Mouse (Mus musculus) activated CD4-positive, CD25-positive, alpha-beta regulatory T cell, adult 9 weeks (primary cell): ENCODE data around the gene Brdt. TPM values are rescaled to one million over a fixed set of nuclear protein-coding genes. Genes with fewer than 3 reads are reported as not detected.

ENCODE experiments used
- polyA plus RNA-seq: library from polyadenylated mRNA; unstranded; fragments of 100-300 nt; shearing (Covaris generic); gene quantifications from one replicate; pipeline ENCODE4 v1.2.1, GENCODE M21; 2017

Gene Brdt
- 0.70 TPM for polyA plus RNA-seq

DNA sequence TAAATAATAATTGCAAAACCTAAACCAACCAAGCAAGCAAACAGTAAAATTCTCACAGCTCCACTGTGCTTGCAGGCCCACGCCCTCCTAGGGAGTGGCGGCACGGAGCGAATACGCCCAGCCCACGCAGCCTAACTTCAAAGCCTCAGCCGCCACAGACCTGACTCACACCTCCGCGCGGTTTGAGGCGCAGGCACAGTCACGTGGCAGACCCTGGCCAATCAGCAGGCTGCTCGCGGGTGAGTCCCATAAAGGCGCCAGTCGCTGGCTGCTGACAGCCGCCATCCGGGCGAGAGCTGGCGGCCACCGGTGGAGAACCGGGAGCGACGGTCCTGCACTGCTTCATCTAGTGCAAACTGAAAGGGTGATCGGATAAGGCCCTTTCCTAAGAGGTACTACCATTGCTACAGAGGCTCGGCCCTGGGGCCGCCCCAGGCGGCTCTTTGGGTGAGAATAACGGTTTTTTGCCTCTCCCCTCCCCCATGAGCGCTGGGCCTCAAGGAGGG is at the start of gene Brdt:
Gene Brdt (plus strand): TSS at position 244 of the 506 bp plus-strand sequence.

GRCm38 (mm10) chr5:107289234-107289764 is 41.7 kb upstream of the Brdt start, which contains the start of gene Tgfbr3:
TSS of gene Tgfbr3 (minus strand) at chr5:107289629.

GRCm38 (mm10) chr5:107402436-107402835 is 71.5 kb downstream of the Brdt start, which contains the start of gene Ephx4:
TSS of gene Ephx4 (plus strand) at chr5:107402736.

GRCm38 (mm10) chr5:107431249-107431648 is 100.3 kb downstream of the Brdt start, which contains the start of gene Lpcat2b:
TSS of gene Lpcat2b (plus strand) at chr5:107431549.

Other genes starting within 250 kb of the Brdt start
- gene Tgfbr3, start 41.5 kb upstream of the Brdt start, polyA plus RNA-seq = 9.3 TPM
- gene Ephx4, start 71.6 kb downstream of the Brdt start, polyA plus RNA-seq = 1.1 TPM
- not detected for gene Lpcat2b, start 100.4 kb downstream of the Brdt start, polyA plus RNA-seq
- 9.0 TPM for gene Btbd8, start 106.8 kb downstream of the Brdt start, polyA plus RNA-seq
- gene Gm42669, start 176.5 kb downstream of the Brdt start, polyA plus RNA-seq = 0.35 TPM
- 0.10 TPM for gene 1700028K03Rik, start 203.6 kb downstream of the Brdt start, polyA plus RNA-seq